Mouse (Mus musculus) liver, embryonic 14.5 days (tissue): ENCODE measurements around the gene Sorcs2. TPM values are rescaled to one million over a fixed set of nuclear protein-coding genes. Genes with fewer than 3 reads are reported as not detected.
A peak's percentile ranks its signal among the peaks of the same experiment; 100 is the strongest.

ENCODE experiments used
- ATAC-seq: fragments of 200-750 bp; cut with Nextera tagmentation; 2 replicates; pipeline ENCODE4 v1.8.0; 2017; ENCODE audit warnings: moderate number of reproducible peaks, mild to moderate bottlenecking, moderate library complexity; ENCODE audit not compliant: insufficient read depth
- DNase-seq, 3 experiments: peaks; one replicate each; pipeline ENCODE4 v3.0.0-alpha.2; 2012 to 2013; ENCODE audit warnings: low read depth in 3 of 3, low spot score in 3 of 3
- H3K27ac ChIP-seq: fragments of 300-500 bp; sonication (generic); 2 replicates; pipeline ENCODE4 v1.5.1; 2014; ENCODE audit warnings: moderate library complexity, mild to moderate bottlenecking, control low read depth, inconsistent platforms
- H3K27me3 ChIP-seq: fragments of 300-500 bp; sonication (generic); 2 replicates; pipeline ENCODE4 v1.6.1; 2014; ENCODE audit warnings: mild to moderate bottlenecking, low read length, moderate library complexity; ENCODE audit not compliant: control insufficient read depth, insufficient read depth
- H3K36me3 ChIP-seq: fragments of 300-500 bp; sonication (generic); replicated peaks from 2 replicates; pipeline ENCODE4 v1.6.1; 2014; ENCODE audit warnings: low read depth; ENCODE audit not compliant: control insufficient read depth, insufficient read depth
- H3K4me1 ChIP-seq, 2 experiments: fragments of 200-500 bp in 1 of 2; fragments of 300-500 bp in 1 of 2; sonication (generic) in 1 of 2; replicated peaks; 2 replicates each; pipeline ENCODE4 v1.6.1; 2012 to 2014; ENCODE audit warnings: antibody characterized with exemption in 1 of 2, inconsistent platforms in 1 of 2, low read length in 1 of 2; ENCODE audit not compliant: control insufficient read depth in 2 of 2, insufficient read depth in 2 of 2
- H3K4me2 ChIP-seq: fragments of 300-500 bp; sonication (generic); 2 replicates; pipeline ENCODE4 v1.6.1; 2014; ENCODE audit warnings: low read depth, mild to moderate bottlenecking, control low read depth, moderate library complexity
- H3K4me3 ChIP-seq, 2 experiments: fragments of 200-500 bp in 1 of 2; fragments of 300-500 bp in 1 of 2; sonication (generic) in 1 of 2; 2 replicates each; pipeline ENCODE4 v1.5.1; 2012 to 2014; ENCODE audit warnings: low read depth in 2 of 2, low read length in 2 of 2, mild to moderate bottlenecking in 2 of 2, control low read depth in 1 of 2, inconsistent platforms in 1 of 2, moderate library complexity in 1 of 2; ENCODE audit not compliant: insufficient read depth in 1 of 2
- H3K9ac ChIP-seq: fragments of 300-500 bp; sonication (generic); replicated peaks from 2 replicates; pipeline ENCODE4 v1.6.1; 2014; ENCODE audit warnings: mild to moderate bottlenecking, control low read depth, moderate library complexity
- H3K9me3 ChIP-seq: fragments of 300-500 bp; sonication (generic); 2 replicates; pipeline ENCODE4 v1.6.1; 2016; ENCODE audit warnings: low read length, mixed read lengths; ENCODE audit not compliant: control insufficient read depth
- CTCF ChIP-seq: IDR thresholded peaks from 2 replicates; pipeline ENCODE4 v1.5.1; 2016; ENCODE audit warnings: antibody characterized with exemption, low read depth, control low read depth
- EP300 ChIP-seq: IDR thresholded peaks from 2 replicates; pipeline ENCODE4 v1.6.1; 2016; ENCODE audit warnings: antibody characterized with exemption, low read depth
- WGBS: fragments of 180-500 bp; shearing (Covaris S2); extraction: QIAGEN DNeasy Blood & Tissue Kit; methylation state at CpG from one replicate; pipeline ENCODE4 v1.1.7; 2014; ENCODE audit not compliant: insufficient replicate concordance; 5-methylcytosine and 5-hydroxymethylcytosine counted together
- microRNA-seq: library from miRNA; unstranded; fragments of <30 nt; microRNA quantifications from one replicate; pipeline ENCODE4, GENCODE M21; 2016
- polyA plus RNA-seq, 2 experiments: library from polyadenylated mRNA; depleted of rRNA in 1 of 2; stranded (reverse) in 1 of 2; unstranded in 1 of 2; fragments of >200 nt; fragmentation: Nextera tagmentation in 1 of 2; extraction: Ambion mirVana in 1 of 2; gene quantifications; 2 replicates each; pipeline versions ENCODE4 v1.2.1 to v1.2.3; 2012 to 2014

Sorcs2 gene
- polyA plus RNA-seq, 2 experiments, result 0.17 to 0.33 TPM

DNA sequence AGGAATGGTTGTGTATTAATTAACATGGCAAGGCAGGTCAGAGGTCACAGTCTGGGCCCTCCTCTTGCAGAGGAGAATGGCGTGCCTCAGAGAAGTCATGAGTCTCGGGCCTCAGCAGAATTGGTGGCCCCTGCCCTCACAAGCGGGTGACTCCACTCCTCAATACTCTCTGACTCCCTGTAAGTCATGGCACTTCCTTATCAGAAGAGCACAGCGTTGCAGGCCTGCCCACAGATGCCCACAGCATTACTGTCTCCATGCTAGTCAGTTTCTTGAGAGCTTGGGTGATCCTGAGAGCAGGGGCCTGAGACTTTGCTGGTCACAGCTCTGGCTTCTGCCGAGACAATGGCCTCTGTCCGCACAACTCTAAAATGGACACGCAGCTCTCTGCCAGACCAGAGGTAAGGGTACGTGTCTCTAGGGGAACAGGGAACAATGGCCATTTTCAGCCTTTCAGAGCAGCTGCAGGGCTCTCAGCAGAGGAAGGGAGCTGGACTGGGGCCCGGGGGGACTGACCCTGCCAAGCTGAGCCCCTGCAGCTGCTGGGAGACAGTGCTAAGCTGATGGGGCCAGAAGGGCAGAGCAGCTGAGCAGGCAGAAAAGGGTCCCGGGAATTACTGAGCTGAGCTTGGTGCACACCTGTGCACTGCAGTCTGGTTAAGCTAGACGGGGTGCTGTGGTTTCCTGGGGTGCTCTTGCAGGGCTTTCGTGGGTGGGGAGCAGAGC lies 427.4 kb downstream of the Sorcs2 start:
- no peak for TF ChIP-seq CTCF
- no peak for TF ChIP-seq EP300
- ATAC-seq (no peak), DNase-seq (no peak)
- no peak overlapping the region for H3K4me2 ChIP-seq
- no peak overlapping the region for H3K27ac ChIP-seq
- 42% methylated on average over 12 of the region's 12 CpGs for WGBS
- H3K36me3 ChIP-seq, result no peaks in the 10 kb centered on the region
- H3K9me3 ChIP-seq, result no peaks in the 10 kb centered on the region
- H3K4me3 ChIP-seq, result no peak overlapping the region
- no peaks in the 10 kb centered on the region for H3K4me1 ChIP-seq
- H3K27me3 ChIP-seq, result no peaks in the 10 kb centered on the region
- no peak overlapping the region for H3K9ac ChIP-seq

GRCm38 (mm10) chr5:35969857-35970256 lies 428.1 kb downstream of the Sorcs2 start:
- Histone ChIP-seq H3K4me3 (no peak overlapping the region), H3K4me2 (no peak overlapping the region), H3K9me3 (no peaks in the 10 kb centered on the region), H3K4me1 (no peaks in the 10 kb centered on the region), H3K9ac (no peak overlapping the region), H3K36me3 (no peaks in the 10 kb centered on the region), H3K27ac (no peak overlapping the region), H3K27me3 (no peaks in the 10 kb centered on the region)
- ATAC-seq (no peak), DNase-seq (no peak)
- WGBS, result 48% methylated on average over 3 of the region's 3 CpGs
- no peak for TF ChIP-seq CTCF
- TF ChIP-seq EP300, result no peak

Small RNA genes within 50 kb of the gene (microRNA-seq; reads per million reads assigned to microRNA genes)
- gene Mir7689, result 11.0 reads per million, percentile 22 among the genes with 10 or more reads in this experiment

Other genes with a start within 250 kb of the Sorcs2 start
- not detected in 2 replicates for gene Psapl1, start 194.1 kb downstream of the Sorcs2 start, polyA plus RNA-seq (2012; rRNA removed)
- not detected in 2 replicates for gene Psapl1, start 194.1 kb downstream of the Sorcs2 start, polyA plus RNA-seq (2014; fragmentation: Nextera tagmentation; extraction: Ambion mirVana)
- 10.4 and 16.8 TPM in 2 replicates for gene Grpel1, start 66.9 kb upstream of the Sorcs2 start, polyA plus RNA-seq (2012; rRNA removed)
- 40.6 and 42.4 TPM in 2 replicates for gene Grpel1, start 66.9 kb upstream of the Sorcs2 start, polyA plus RNA-seq (2014; fragmentation: Nextera tagmentation; extraction: Ambion mirVana)
- 3.7 and 4.6 TPM in 2 replicates for gene Tada2b, start 86.1 kb upstream of the Sorcs2 start, polyA plus RNA-seq (2012; rRNA removed)
- gene Tada2b, start 86.1 kb upstream of the Sorcs2 start, polyA plus RNA-seq (2014; fragmentation: Nextera tagmentation; extraction: Ambion mirVana), result 1.4 and 2.2 TPM in 2 replicates
- gene Ccdc96, start 86.4 kb upstream of the Sorcs2 start, polyA plus RNA-seq (2012; rRNA removed), result 0.10 and 0.11 TPM in 2 replicates
- 0.11 and 0.18 TPM in 2 replicates for gene Ccdc96, start 86.4 kb upstream of the Sorcs2 start, polyA plus RNA-seq (2014; fragmentation: Nextera tagmentation; extraction: Ambion mirVana)
- gene Tbc1d14, start 195.1 kb upstream of the Sorcs2 start, polyA plus RNA-seq (2012; rRNA removed), result 8.1 and 8.2 TPM in 2 replicates
- 6.8 and 8.5 TPM in 2 replicates for gene Tbc1d14, start 195.1 kb upstream of the Sorcs2 start, polyA plus RNA-seq (2014; fragmentation: Nextera tagmentation; extraction: Ambion mirVana)